Mouse (Mus musculus): Measurements from ENCODE around the gene Col23a1.

Gene Col23a1

GRCm38 (mm10) chr11:51388892-51389340 lies 99.2 kb downstream of the Col23a1 start:
- DNase-seq (ENCODE audit: low read depth, low spot score), result no peak

- DNase-seq (ENCODE audit: low read depth, low spot score), result no peak
Observed at GRCm38 (mm10) chr11:51389763-51390162, 100.0 kb downstream of the Col23a1 start.

DNA sequence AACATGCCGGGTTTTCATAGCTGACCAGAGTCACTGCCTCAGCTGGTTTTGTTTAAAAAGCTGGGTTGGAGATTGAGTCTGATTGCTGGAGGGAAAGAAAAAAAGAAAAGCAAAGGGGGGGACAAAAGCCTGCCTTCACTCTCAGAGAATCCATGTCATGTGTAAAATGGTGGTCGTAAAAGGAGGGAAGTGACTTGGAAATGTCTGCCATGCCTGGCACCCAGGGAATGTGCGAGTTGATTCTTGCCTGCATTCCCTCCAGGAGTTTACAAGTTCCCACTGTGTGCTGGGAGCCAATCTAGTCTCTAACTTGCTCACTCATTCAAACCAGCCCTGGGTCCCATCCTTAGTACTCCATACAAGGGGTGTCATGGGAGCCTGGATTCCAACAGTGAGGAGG lies 100.8 kb downstream of the Col23a1 start:
- DNase-seq (ENCODE audit: low read depth, low spot score), result no peak

DNA sequence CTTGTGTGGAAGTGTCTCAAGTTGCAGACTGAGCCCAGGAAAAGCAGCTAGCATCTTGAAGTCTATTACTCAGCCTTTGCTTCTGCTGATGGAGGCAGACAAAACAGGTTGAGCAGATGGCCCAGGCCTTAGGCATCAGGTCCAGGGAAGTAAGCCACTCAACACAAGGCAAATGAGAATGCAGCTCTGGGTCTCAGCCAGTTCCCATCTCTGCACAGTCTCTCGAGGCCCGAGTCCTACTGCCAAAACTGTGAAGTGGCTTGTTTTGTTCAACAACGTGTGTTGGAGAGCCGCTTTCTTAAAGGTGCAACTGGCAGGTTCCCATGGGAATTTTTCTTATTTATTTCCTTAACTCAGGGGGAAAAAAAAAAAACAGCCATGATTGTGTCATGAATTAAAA lies 101.8 kb downstream of the Col23a1 start:
- no peak for DNase-seq (ENCODE audit: low read depth, low spot score)

DNA sequence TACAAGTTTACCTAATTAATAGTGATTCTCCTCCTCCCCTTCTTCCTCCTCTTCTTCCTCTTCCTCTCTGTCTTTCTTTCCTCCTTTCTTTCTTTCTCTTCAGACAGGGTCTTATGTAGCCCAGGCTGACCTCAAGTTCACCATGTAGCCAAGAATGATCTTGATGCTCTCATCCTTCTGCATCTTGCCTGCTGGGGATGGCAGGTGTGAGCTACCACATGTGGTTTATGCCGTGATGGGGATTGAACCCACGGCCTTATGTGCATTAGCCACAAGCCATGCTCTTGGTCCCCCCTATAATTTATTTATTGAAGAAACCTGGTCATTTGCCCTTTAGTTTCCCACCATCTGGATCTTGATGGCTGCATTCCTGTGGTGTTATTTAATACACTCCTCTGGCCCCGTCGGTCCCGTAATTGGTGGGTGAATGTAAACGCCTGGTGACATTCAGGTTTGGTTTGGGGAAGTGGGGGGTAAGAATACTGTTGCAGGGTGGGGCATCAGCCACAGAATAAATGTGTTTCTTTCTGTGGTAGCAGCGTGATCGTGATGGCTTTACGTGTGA lies 104.7 kb downstream of the Col23a1 start:
- no peak for DNase-seq (ENCODE audit: low read depth, low spot score)

DNA sequence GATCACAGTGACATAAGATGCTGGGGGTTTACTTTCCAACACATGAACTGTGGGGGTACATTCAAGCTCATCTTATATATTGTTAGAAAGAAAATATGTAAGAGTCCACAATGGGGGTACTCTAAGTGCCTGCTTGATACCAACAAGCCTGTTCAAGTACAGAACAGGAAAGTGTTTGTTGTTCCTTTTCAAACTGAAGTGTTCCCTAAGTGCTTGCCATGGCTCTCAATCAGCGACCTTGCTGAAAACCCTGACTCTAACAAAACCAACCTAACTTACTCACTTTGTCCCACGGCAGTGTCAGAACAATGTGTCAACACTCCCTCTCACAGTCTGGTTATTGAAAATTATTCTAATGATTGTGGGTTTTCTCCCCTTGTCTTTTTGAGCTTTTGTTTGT lies 106.7 kb downstream of the Col23a1 start:
- DNase-seq (ENCODE audit: low read depth, low spot score), result no peak

DNA sequence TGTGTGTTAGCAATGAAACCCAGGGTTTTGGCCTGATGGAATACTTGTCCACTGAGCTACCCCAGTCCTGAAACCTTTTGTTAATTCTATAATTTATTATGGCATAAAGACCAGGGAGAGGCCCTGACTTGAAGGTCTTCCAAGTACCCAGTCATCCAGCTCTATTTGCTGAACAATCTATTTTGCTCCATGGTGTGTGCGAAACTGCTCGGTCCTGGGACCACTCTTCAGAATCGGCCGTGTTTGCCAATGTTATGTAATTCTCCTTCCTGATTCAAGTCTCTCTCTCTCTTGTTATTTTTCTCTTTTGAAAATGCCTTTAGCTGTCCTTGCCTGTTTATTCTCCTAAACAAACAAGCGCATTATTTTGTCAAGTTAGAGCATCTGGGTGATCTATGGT lies 108.4 kb downstream of the Col23a1 start:
- no peak for DNase-seq (ENCODE audit: low read depth, low spot score)

DNA sequence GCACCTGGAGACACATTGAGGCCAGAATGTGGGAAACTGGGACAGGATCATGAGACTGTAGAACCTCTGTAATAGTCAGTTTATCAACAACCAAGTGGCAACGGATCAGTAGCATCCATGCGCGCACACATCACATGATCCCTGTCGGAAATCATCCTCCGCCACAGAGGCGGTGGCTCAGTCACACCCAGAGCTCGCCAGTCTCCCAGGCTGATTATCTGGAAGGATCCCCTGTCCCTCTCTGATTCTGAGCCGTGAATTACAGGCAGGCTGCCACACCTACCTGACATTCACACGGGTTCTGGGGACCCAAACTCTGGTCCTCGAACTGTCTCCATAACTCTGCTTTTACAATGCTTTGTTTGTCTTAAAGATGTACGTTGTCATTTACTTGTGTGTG lies 110.6 kb downstream of the Col23a1 start:
- no peak for DNase-seq (ENCODE audit: low read depth, low spot score)

DNA sequence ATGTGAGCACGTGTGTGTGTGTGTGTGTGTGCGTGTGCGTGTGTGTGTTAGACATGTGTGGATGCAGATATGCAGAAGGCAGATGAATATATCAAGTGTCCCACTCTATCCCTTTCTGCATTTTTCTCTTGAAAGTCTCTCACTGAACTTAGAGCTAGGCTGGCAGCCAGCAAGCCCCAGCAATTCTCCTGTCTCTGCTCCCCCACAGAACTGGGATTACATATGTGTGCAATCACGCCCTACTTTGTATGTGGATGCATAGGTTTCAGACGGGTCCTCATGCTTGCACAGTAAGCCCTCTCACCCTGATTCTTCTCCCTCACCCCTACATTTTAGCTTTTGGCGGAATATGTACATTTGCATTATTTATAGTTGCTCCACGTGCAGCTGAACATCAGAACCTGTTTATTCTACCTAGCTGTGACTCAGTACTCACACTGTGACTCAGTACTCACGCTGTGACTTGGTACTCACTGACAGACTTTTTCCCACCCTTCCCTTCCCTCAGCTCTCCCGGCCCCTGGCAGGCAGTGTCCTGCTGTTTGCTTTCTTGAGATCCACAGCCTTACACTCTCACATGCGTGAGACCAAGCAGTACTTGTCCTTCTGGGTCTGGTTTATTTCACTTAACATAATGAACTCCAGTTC lies 111.9 kb downstream of the Col23a1 start:
- no peak for DNase-seq (ENCODE audit: low read depth, low spot score)

DNA sequence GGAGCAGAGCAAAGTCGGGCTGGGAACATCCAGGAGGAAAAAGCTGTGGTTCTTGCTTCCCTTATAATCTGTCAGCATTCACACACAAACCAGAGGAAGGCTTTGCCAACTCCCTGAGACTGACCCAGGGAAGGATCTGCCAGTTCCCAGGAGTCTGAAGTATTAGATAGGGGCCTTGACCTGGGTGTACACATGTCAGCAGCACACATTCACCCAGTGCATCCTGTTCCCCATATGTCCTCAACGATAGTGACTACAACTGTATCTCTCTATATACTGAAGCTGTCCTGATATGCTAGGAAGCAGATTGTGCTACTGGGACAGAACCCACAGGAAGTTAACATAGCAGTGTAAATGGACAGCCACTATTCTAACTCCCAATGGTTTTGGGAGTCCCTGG lies 114.2 kb downstream of the Col23a1 start:
- no peak for DNase-seq (ENCODE audit: low read depth, low spot score)

- no peak for DNase-seq (ENCODE audit: low read depth, low spot score)
Observed at GRCm38 (mm10) chr11:51404865-51405440, 115.2 kb downstream of the Col23a1 start.

- no peak for DNase-seq (ENCODE audit: low read depth, low spot score)
Observed at GRCm38 (mm10) chr11:51406531-51406930, 116.8 kb downstream of the Col23a1 start.

DNA sequence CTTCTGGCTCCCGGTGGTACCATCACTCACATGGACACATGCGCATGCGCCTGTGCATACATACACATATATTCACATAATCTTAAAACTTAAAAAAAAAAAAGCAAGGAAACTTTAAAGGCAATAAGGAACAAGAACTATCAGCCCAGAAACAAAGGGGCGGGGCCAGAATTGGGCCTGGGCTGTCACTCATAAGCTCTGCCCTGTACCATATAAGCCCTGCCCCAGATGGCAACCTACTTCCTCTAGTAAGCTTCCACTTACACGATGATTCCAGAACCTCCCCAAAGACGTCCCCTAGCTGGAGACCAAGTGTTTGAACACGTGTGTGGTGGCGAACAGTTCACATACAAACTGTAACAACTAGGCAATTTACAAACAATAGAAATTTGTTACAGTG lies 117.6 kb downstream of the Col23a1 start:
- no peak for DNase-seq (ENCODE audit: low read depth, low spot score)

- no peak for DNase-seq (ENCODE audit: low read depth, low spot score)
Observed at GRCm38 (mm10) chr11:51410771-51411170, 121.1 kb downstream of the Col23a1 start.

GRCm38 (mm10) chr11:51414520-51414919 lies 124.8 kb downstream of the Col23a1 start:
- no peak for DNase-seq (ENCODE audit: low read depth, low spot score)

GRCm38 (mm10) chr11:51415049-51415688 lies 125.4 kb downstream of the Col23a1 start:
- no peak for DNase-seq (ENCODE audit: low read depth, low spot score)

DNA sequence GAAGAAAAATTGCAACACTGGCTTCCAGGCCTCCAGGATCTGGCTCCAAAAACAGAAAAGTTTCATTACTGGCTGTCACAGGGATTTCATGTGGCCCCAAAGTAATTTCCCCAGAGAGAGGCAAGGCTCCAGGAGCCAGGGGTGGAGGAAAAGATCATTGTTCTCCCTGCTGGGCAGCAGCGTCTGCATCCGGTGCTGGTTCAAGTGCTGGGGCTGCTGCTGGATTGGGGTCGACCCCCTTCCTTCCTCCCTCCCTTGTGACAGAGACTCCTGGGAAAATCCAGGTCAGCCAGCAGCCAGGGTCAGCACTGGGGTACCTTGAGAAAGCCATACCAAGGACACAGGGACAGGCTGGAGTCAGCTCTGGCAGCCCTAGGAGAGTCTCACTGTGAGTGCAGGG lies 129.1 kb downstream of the Col23a1 start:
- DNase-seq (ENCODE audit: low read depth, low spot score), result no peak

DNA sequence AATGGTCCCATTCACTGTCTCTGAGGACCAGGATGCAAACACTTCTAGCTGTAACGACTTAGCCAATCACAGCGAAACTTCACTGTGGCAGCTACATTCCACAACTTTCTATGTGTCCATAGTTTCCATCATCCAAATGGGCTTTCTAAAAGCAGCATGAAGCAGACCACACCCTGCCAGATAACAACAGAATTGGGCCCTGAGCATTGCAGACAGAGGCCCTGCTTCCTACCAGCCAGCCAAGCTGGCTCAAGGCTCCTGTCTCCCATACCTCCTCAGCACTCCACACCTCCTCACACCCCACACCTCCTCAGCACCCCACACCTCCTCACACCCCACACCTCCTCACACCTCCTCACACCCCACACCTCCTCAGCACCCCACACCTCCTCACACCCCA lies 132.2 kb downstream of the Col23a1 start:
- DNase-seq (ENCODE audit: low read depth, low spot score), result no peak

GRCm38 (mm10) chr11:51422713-51423112 lies 133.0 kb downstream of the Col23a1 start:
- no peak for DNase-seq (ENCODE audit: low read depth, low spot score)

- no peak for DNase-seq (ENCODE audit: low read depth, low spot score)
Observed at GRCm38 (mm10) chr11:51426155-51426554, 136.4 kb downstream of the Col23a1 start.

DNA sequence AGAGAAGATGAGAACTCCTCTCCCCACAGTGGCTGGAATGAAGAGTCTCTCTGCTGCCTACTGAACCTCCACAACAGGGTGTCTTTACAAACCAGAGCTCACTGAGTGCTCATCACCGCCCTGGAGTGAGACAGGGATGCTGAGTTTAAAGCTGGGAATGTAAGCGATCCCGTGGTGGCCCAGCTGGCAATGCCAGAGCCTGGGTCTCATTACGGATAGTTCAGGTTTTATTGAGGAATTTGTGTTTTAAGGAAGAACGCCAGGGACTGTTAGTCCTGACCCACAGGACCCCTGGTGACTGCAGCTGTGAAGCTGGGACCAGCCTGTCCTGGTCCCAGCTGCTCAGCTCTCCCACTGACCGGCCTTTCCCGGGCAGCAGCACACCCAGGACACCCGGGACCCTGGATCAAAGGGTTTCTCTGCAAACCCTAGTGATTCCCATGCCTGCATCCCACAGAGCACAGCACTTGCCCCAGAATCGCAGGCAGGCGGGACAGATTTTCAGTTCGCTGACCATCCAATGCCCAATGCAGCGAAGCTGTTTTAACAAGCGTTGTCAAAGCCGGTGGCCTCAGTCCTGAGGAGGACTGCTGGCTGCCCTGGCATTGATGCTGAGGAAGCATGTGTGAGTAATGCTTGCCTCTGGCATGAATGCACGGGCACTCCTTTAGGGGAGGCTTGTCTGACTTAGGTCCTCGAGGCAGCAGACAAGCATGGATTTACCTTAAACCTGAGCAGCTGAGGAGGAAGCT lies 139.9 kb downstream of the Col23a1 start:
- no peak for DNase-seq (ENCODE audit: low read depth, low spot score)

DNA sequence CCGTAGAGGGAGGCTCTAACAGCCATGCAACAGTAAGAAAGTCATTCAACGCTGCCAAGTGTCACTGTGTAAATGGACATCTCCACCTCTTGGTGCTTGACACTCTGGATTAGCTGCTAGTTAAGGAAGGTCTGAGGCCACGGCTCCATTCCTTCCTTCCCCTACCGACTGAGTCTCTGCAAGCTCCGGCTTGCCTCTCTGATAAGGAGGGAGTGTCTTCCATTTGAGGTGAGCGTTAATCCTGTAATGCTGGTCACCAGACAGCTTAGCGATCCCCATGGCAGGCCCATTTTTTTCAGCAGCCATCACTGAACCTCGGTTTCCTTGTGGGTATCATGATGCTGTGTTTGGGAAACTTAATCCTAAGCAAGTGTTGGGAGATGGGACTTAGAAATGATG lies 140.5 kb downstream of the Col23a1 start:
- no peak for DNase-seq (ENCODE audit: low read depth, low spot score)

Data from ES-CJ7 (cell line).